ENCODE assay signal across 9 mouse cellular contexts in the genomic region with DNA sequence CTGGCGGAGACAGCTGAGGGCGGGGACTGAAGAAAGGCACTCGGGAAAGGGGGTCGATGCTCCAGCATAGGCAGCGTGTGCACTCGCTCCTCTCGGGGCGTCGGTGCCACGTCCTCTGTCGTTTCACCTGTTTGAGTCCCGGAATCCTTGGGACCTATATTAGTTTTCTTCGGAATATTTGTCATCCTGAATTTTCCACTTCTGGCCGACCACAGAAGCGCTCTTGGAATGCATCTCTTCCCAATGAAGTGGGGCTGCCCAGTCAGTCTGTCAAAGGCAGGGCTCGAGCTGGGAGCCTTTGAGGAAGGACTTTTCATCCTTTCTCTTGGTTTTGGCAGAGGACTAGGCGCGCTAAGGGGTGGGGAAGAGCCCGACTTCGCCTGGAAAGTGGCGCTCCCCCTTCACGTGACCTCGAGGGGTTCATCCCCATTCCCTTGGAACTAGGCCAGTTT. TPM values are rescaled to one million over a fixed set of nuclear protein-coding genes. Genes with fewer than 3 reads are reported as not detected.
A peak's percentile ranks its signal among the peaks of the same experiment; 100 is the strongest.
DNase-seq lines count a peak whose midpoint lies in the region; ATAC-seq lines count a peak whose summit lies in the region.
"Had no signal": no experiment of that assay in that cellular context is flagged by ENCODE, and none has a peak within 500 bp of the region (broad histone marks: within the 10 kb centered on the region; RNA-seq: fewer than 3 reads in every experiment).

No protein-coding gene starts in this region.

- peak overlapping the region; percentile 92; the same call in 1 of the 2 replicates for H3K27ac ChIP-seq in heart, embryonic 13.5 days (replicated peaks)
- no peak overlapping the region for H3K27ac ChIP-seq in midbrain, embryonic 10.5 days (replicated peaks)

- peak overlapping the region; percentile 96 for H3K4me2 ChIP-seq in heart, embryonic 13.5 days

- H3K36me3 ChIP-seq in heart, embryonic 13.5 days: no peaks in the 10 kb centered on the region
- H3K36me3 ChIP-seq in midbrain, embryonic 10.5 days: no peaks in the 10 kb centered on the region

- H3K4me1 ChIP-seq in heart, embryonic 13.5 days: peaks cover 25% of the 10 kb centered on the region
- peaks cover 40% of the 10 kb centered on the region for H3K4me1 ChIP-seq in midbrain, embryonic 10.5 days

- peak; percentile 48 to 75 for DNase-seq in adrenal gland, adult (ENCODE audit: inconsistent age in 2 of 2, low spot score in 1 of 2)
- DNase-seq in adrenal gland, postnatal 4 days (ENCODE audit: low spot score in 2 of 2): no peak
- peak; percentile 7 for DNase-seq in embryo, embryonic 11.5 days (ENCODE audit: low read depth, low spot score)
- peak; percentile 48 for DNase-seq in kidney, postnatal 10 days
- peak; percentile 36 for DNase-seq in midbrain, embryonic 10.5 days (ENCODE audit: low spot score)
- DNase-seq in adipocyte (ENCODE audit: low spot score): no peak

- peaks cover 14% of the 10 kb centered on the region; the same call in 1 of the 2 replicates for H3K27me3 ChIP-seq in heart, embryonic 13.5 days (replicated peaks)
- peaks cover 78% of the 10 kb centered on the region for H3K27me3 ChIP-seq in midbrain, embryonic 10.5 days (ENCODE audit: low read depth, poor library complexity, severe bottlenecking)

- WGBS in heart, embryonic 13.5 days: 5% methylated on average over 23 of the region's 23 CpGs
- WGBS in midbrain, embryonic 10.5 days: 1% methylated on average over 23 of the region's 23 CpGs

- H3K9ac ChIP-seq in heart, embryonic 13.5 days: peak overlapping the region; percentile 87

- H3K4me3 ChIP-seq in heart, embryonic 13.5 days: peak overlapping the region; percentile 73
- H3K4me3 ChIP-seq in midbrain, embryonic 10.5 days: peak overlapping the region; percentile 73
- H3K4me3 ChIP-seq: erythroblast, embryonic 14.5 days had no signal

- H3K9me3 ChIP-seq in heart, embryonic 13.5 days: no peaks in the 10 kb centered on the region
- no peaks in the 10 kb centered on the region for H3K9me3 ChIP-seq in midbrain, embryonic 10.5 days (replicated peaks)

- no peak for ATAC-seq in heart, embryonic 13.5 days (ENCODE audit: extremely low read depth, insufficient number of reproducible peaks, low FRiP score, low TSS enrichment)
- ATAC-seq in granulocyte monocyte progenitor cell, adult 5-6 weeks (replicated peaks; ENCODE audit: poor library complexity, severe bottlenecking): no peak

RNA-seq across cellular contexts. Expression of a gene that starts 1.6 kb away (rescaled TPM):
- 10 to 100 TPM; 15.2 to 15.3 TPM for total RNA-seq in adrenal gland, postnatal 4 days (2021)
- 3.7 and 3.8 TPM in 2 replicates for polyA plus RNA-seq in heart, embryonic 13.5 days (2015; fragmentation: Nextera tagmentation; extraction: Ambion mirVana)
- 1.00 and 1.2 TPM in 2 replicates for polyA plus RNA-seq in midbrain, embryonic 10.5 days (2016; fragmentation: Nextera tagmentation; extraction: Ambion mirVana)
- total RNA-seq in granulocyte monocyte progenitor cell, adult 5-6 weeks (2014; fragmentation: Nextera tagmentation): 14.6 and 15.8 TPM in 2 replicates
- 5.4 and 11.2 TPM in 2 replicates for total RNA-seq in granulocyte monocyte progenitor cell, adult 5-6 weeks (2017)

Comparison
In these comparisons a context has a peak if more than half of its experiments do, and no peak if none do; other contexts are left out.
1. DNase-seq: peak in adrenal gland, adult (2 of 2), embryo, embryonic 11.5 days (single experiment), kidney, postnatal 10 days (single experiment) and midbrain, embryonic 10.5 days (single experiment); none in adrenal gland, postnatal 4 days (0 of 2) and adipocyte (single experiment).